Mouse (Mus musculus) liver, postnatal 0 days (tissue): ENCODE data around the gene Dapk3.

Experiments
- CTCF ChIP-seq: sonication (generic); IDR thresholded peaks from 2 replicates; pipeline ENCODE4 v1.5.1; 2016; ENCODE audit warnings: antibody characterized with exemption, low read depth
- EP300 ChIP-seq: IDR thresholded peaks from 2 replicates; pipeline ENCODE4 v1.6.1; 2016; ENCODE audit warnings: antibody characterized with exemption, low read depth, mild to moderate bottlenecking

DNA sequence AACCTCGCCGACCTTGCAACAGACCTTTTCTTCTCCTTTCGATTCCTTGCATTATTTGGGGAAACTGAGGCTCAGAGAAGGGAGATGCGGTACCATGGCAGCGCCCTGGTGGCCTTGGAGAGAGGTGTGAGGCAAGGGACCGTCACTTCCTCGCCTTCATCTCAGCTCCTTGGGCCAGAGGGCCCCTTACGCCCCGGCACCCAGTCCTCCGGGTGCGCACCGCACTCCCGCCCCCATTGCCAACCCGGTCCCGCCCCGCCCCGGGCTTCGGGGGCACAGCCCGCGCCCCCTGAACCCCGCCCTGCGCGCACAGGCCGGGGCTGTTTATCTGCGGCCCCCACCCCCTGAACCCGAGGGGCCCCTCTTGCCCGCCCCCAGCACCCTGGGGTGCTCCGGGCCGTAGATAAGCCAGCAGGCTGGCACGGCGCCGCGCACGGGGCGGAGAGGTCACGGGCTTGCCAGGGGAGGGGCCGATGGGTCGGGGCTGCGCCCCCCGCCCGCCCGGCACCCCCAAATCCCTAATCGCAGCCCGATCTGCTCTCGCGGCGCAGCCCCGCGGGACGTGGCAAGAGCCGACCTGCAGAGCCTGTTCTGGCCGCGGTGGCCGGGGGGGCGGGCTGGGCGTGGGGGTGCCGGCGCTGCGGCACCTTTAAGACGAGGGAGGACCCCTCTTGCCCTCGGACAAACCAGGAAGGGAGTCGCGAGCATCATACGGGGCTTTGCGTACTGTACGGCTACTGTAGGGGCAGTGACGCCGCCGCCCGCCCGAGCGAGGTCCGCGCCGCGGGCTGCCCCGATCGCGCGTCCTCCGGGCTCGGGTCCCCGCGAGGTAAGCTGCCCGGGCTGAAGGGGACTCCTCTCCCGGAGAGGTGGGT, 46.7 kb upstream of the Dapk3 start:
- 0 out of 2 replicates have a peak, but pooled peaks have one; percentile 5 for TF ChIP-seq CTCF
- TF ChIP-seq EP300, result no peak
